Mouse (Mus musculus): ENCODE results near the gene Ifnk. TPM values are rescaled to one million over a fixed set of nuclear protein-coding genes. Genes with fewer than 3 reads are reported as not detected.

Gene Ifnk
- total RNA-seq, 1 experiment: not detected

DNA sequence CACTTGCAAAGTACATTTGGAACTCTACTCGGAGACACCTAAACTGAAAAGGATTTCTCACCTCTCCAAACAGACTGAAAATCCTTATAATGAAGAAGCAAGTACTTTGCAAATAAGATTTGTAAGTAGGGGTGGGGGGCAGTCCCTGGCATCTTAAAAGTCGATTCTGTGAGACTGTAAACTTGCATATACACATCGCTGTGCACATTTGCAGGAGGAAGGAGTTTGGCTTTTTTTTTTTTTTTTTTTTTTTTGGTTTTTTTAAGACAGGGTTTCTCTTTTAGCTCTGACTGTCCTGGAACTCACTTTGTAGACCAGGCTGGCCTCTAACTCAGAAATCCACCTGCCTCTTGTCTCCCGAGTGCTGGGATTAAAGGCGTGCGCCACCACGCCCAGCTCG is 31.3 kb upstream of the Ifnk start:
- Histone ChIP-seq H3K4me1 (ENCODE audit: control insufficient read depth in 2 of 2, insufficient read depth in 2 of 2, low read length in 2 of 2, poor library complexity in 1 of 2) (peaks cover 2 to 18% of the 10 kb centered on the region in 2 experiments; a peak in 2 of 4 replicates), H3K9ac (ENCODE audit: insufficient read depth, low read depth, low read length, poor library complexity, severe bottlenecking) (no peak overlapping the region), H3K36me3 (ENCODE audit: control insufficient read depth, insufficient read depth, low read length, poor library complexity, severe bottlenecking) (no peaks in the 10 kb centered on the region), H3K9me3 (ENCODE audit: control insufficient read depth, insufficient read depth, low read depth, low read length) (no peaks in the 10 kb centered on the region), H3K27ac (ENCODE audit: insufficient read depth, low read depth, low read length, poor library complexity, severe bottlenecking) (no peak overlapping the region), H3K4me3 (ENCODE audit: insufficient read depth in 1 of 2, low read depth in 1 of 2, low read length in 2 of 2, poor library complexity in 1 of 2, severe bottlenecking in 1 of 2) (no peak overlapping the region)
- TF ChIP-seq ZC3H11A (IDR thresholded peaks at IDR 0.05; ENCODE audit: borderline replicate concordance, low read depth, low read length): no peak
- no peak for TF ChIP-seq ZNF384 (IDR thresholded peaks at IDR 0.05; ENCODE audit: low read depth, low read length)
- TF ChIP-seq CHD2 (IDR thresholded peaks at IDR 0.05; ENCODE audit: low read depth, low read length): no peak
- no peak for TF ChIP-seq HCFC1 (IDR thresholded peaks at IDR 0.05; ENCODE audit: borderline replicate concordance, insufficient read depth, low read length)
- TF ChIP-seq MAFK (IDR thresholded peaks at IDR 0.05; ENCODE audit: insufficient read depth, low read depth, low read length): no peak
- in situ Hi-C loops (cut with MboI; ENCODE audit: low sequenced_read_pairs in 2 of 2, unreplicated experiment in 2 of 2): no loop called here
- no peak for DNase-seq (ENCODE audit: low read depth, low spot score)

DNA sequence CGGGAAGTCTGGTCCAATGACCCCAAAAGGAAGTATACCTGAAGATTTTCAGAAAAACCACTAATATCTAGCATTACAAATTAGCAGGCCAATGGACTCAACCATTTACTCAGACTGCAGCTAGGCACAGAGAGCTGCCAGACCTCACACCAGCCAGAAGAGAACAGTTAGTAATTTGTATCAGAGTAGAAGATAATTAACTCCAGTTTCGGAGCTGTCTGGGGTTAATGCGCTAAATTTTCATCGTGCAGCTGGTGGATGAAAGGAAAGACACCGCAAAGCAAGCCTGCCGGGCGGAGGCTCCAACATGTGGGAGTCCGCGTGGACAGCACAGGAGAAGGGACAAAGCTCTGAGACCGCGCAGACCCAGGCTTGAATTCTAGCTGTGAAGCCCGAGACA is 30.8 kb upstream of the Ifnk start:
- H3K36me3 ChIP-seq (ENCODE audit: control insufficient read depth, insufficient read depth, low read length, poor library complexity, severe bottlenecking): no peaks in the 10 kb centered on the region
- TF ChIP-seq MAFK (IDR thresholded peaks at IDR 0.05; ENCODE audit: insufficient read depth, low read depth, low read length) (no peak), ZC3H11A (IDR thresholded peaks at IDR 0.05; ENCODE audit: borderline replicate concordance, low read depth, low read length) (no peak), HCFC1 (IDR thresholded peaks at IDR 0.05; ENCODE audit: borderline replicate concordance, insufficient read depth, low read length) (no peak), ZNF384 (IDR thresholded peaks at IDR 0.05; ENCODE audit: low read depth, low read length) (no peak), CHD2 (IDR thresholded peaks at IDR 0.05; ENCODE audit: low read depth, low read length) (no peak)
- no peak overlapping the region for H3K27ac ChIP-seq (ENCODE audit: insufficient read depth, low read depth, low read length, poor library complexity, severe bottlenecking)
- no peak for DNase-seq (ENCODE audit: low read depth, low spot score)
- no peaks in the 10 kb centered on the region for H3K9me3 ChIP-seq (ENCODE audit: control insufficient read depth, insufficient read depth, low read depth, low read length)
- no peak overlapping the region for H3K4me3 ChIP-seq (ENCODE audit: insufficient read depth in 1 of 2, low read depth in 1 of 2, low read length in 2 of 2, poor library complexity in 1 of 2, severe bottlenecking in 1 of 2)
- in situ Hi-C loops (cut with MboI; ENCODE audit: low sequenced_read_pairs in 2 of 2, unreplicated experiment in 2 of 2): no loop called here
- H3K4me1 ChIP-seq (ENCODE audit: control insufficient read depth in 2 of 2, insufficient read depth in 2 of 2, low read length in 2 of 2, poor library complexity in 1 of 2): peaks cover 2 to 15% of the 10 kb centered on the region in 2 experiments; a peak in 2 of 4 replicates
- no peak overlapping the region for H3K9ac ChIP-seq (ENCODE audit: insufficient read depth, low read depth, low read length, poor library complexity, severe bottlenecking)

- in situ Hi-C loops (cut with MboI; ENCODE audit: low sequenced_read_pairs in 2 of 2, unreplicated experiment in 2 of 2): no loop called here
- Histone ChIP-seq H3K36me3 (ENCODE audit: control insufficient read depth, insufficient read depth, low read length, poor library complexity, severe bottlenecking) (no peaks in the 10 kb centered on the region), H3K27ac (ENCODE audit: insufficient read depth, low read depth, low read length, poor library complexity, severe bottlenecking) (no peak overlapping the region), H3K4me1 (ENCODE audit: control insufficient read depth in 2 of 2, insufficient read depth in 2 of 2, low read length in 2 of 2, poor library complexity in 1 of 2) (peaks cover 2 to 15% of the 10 kb centered on the region in 2 experiments; a peak in 2 of 4 replicates), H3K4me3 (ENCODE audit: insufficient read depth in 1 of 2, low read depth in 1 of 2, low read length in 2 of 2, poor library complexity in 1 of 2, severe bottlenecking in 1 of 2) (no peak overlapping the region), H3K9me3 (ENCODE audit: control insufficient read depth, insufficient read depth, low read depth, low read length) (no peaks in the 10 kb centered on the region), H3K9ac (ENCODE audit: insufficient read depth, low read depth, low read length, poor library complexity, severe bottlenecking) (no peak overlapping the region)
- no peak for DNase-seq (ENCODE audit: low read depth, low spot score)
- TF ChIP-seq ZNF384 (IDR thresholded peaks at IDR 0.05; ENCODE audit: low read depth, low read length) (no peak), ZC3H11A (IDR thresholded peaks at IDR 0.05; ENCODE audit: borderline replicate concordance, low read depth, low read length) (no peak), HCFC1 (IDR thresholded peaks at IDR 0.05; ENCODE audit: borderline replicate concordance, insufficient read depth, low read length) (no peak), MAFK (IDR thresholded peaks at IDR 0.05; ENCODE audit: insufficient read depth, low read depth, low read length) (no peak), CHD2 (IDR thresholded peaks at IDR 0.05; ENCODE audit: low read depth, low read length) (no peak)
Measured at GRCm38 (mm10) chr4:35123087-35123486, 28.8 kb upstream of the Ifnk start.

GRCm38 (mm10) chr4:35124027-35124426 is 27.8 kb upstream of the Ifnk start:
- Histone ChIP-seq H3K4me3 (ENCODE audit: insufficient read depth in 1 of 2, low read depth in 1 of 2, low read length in 2 of 2, poor library complexity in 1 of 2, severe bottlenecking in 1 of 2) (no peak overlapping the region), H3K9me3 (ENCODE audit: control insufficient read depth, insufficient read depth, low read depth, low read length) (no peaks in the 10 kb centered on the region), H3K4me1 (ENCODE audit: control insufficient read depth in 2 of 2, insufficient read depth in 2 of 2, low read length in 2 of 2, poor library complexity in 1 of 2) (peaks cover 2 to 15% of the 10 kb centered on the region in 2 experiments; a peak in 2 of 4 replicates), H3K27ac (ENCODE audit: insufficient read depth, low read depth, low read length, poor library complexity, severe bottlenecking) (no peak overlapping the region), H3K36me3 (ENCODE audit: control insufficient read depth, insufficient read depth, low read length, poor library complexity, severe bottlenecking) (no peaks in the 10 kb centered on the region), H3K9ac (ENCODE audit: insufficient read depth, low read depth, low read length, poor library complexity, severe bottlenecking) (no peak overlapping the region)
- in situ Hi-C loops (cut with MboI; ENCODE audit: low sequenced_read_pairs in 2 of 2, unreplicated experiment in 2 of 2): no loop called here
- TF ChIP-seq ZC3H11A (IDR thresholded peaks at IDR 0.05; ENCODE audit: borderline replicate concordance, low read depth, low read length): no peak
- TF ChIP-seq MAFK (IDR thresholded peaks at IDR 0.05; ENCODE audit: insufficient read depth, low read depth, low read length): no peak
- TF ChIP-seq HCFC1 (IDR thresholded peaks at IDR 0.05; ENCODE audit: borderline replicate concordance, insufficient read depth, low read length): no peak
- TF ChIP-seq CHD2 (IDR thresholded peaks at IDR 0.05; ENCODE audit: low read depth, low read length): no peak
- no peak for TF ChIP-seq ZNF384 (IDR thresholded peaks at IDR 0.05; ENCODE audit: low read depth, low read length)
- DNase-seq (ENCODE audit: low read depth, low spot score): no peak
